Mouse (Mus musculus) small intestine, adult 2 months (tissue): ENCODE data around the gene Sec24a.

ENCODE experiments used
- CTCF ChIP-seq: fragments of 200-500 bp; IDR thresholded peaks from 2 replicates; pipeline ENCODE4 v1.5.1; 2012; ENCODE audit warnings: low read depth, mild to moderate bottlenecking, control low read depth, inconsistent platforms, low read length, moderate library complexity, mixed read lengths; ENCODE audit not compliant: insufficient replicate concordance, insufficient read length; ENCODE audit errors: extremely low read depth
- POLR2A ChIP-seq: fragments of 200-500 bp; IDR thresholded peaks from 2 replicates; pipeline ENCODE4 v1.6.1; 2012; ENCODE audit warnings: low read depth, mild to moderate bottlenecking, control low read depth, inconsistent platforms, low read length, moderate library complexity

DNA sequence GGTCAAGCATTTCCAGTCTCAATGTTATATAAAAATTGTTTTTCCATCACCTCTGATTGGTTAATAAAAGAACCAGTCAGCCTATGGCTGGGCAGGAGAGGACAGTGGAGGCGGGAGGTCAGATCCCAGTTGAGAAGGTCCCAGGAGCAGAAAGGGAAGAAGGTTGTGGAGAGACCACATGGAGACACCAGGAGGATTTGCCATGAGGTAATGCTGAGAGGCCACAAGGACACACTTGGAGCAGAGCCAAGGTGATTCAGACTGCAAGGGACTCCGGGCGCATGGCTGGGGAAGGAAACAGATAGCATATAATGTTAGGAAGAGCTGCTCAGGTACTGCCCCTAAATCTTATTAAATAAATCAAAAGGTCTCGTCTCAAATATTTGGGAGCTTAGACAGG is 32.8 kb upstream of the Sec24a start:
- no peak for TF ChIP-seq POLR2A
- no peak for TF ChIP-seq CTCF
